Mouse (Mus musculus): ENCODE measurements at regions not wholly inside any gene's neighbourhood (a gene's known extent, or its start where the extent isn't known, plus 50 kb on each side); places are given as distances from the start of the nearest gene placed in this dataset.
"Not testable (repeated sequence)": the region's sequence is repeated elsewhere in the genome, so short reads cannot be mapped to it uniquely, and the experiment has no call there.

- no peak for ATAC-seq (ENCODE audit: low read depth)
- Histone ChIP-seq H3K27me3 (ENCODE audit: control insufficient read depth, insufficient read depth, low read depth, low read length) (no peaks in the 10 kb centered on the region), H3K9ac (ENCODE audit: low read length) (no peak overlapping the region), H3K9me3 (ENCODE audit: control insufficient read depth, low read length) (no peaks in the 10 kb centered on the region), H3K4me3 (ENCODE audit: low read length) (no peak overlapping the region), H3K4me2 (ENCODE audit: low read depth, low read length) (no peak overlapping the region), H3K36me3 (ENCODE audit: control insufficient read depth, insufficient read depth, low read length) (no peaks in the 10 kb centered on the region), H3K27ac (ENCODE audit: low read length) (no peak overlapping the region), H3K4me1 (replicated peaks; ENCODE audit: control insufficient read depth, insufficient read depth, low read length) (no peaks in the 10 kb centered on the region)
- 72% methylated on average over 5 of the region's 5 CpGs for WGBS
Measured at GRCm38 (mm10) chr1:41905971-41906370, 789.6 kb upstream of the Pou3f3 start.

- Histone ChIP-seq H3K9ac (ENCODE audit: low read length) (no peak overlapping the region), H3K9me3 (ENCODE audit: control insufficient read depth, low read length) (no peaks in the 10 kb centered on the region), H3K4me3 (ENCODE audit: low read length) (no peak overlapping the region), H3K36me3 (ENCODE audit: control insufficient read depth, insufficient read depth, low read length) (no peaks in the 10 kb centered on the region), H3K27me3 (ENCODE audit: control insufficient read depth, insufficient read depth, low read depth, low read length) (no peaks in the 10 kb centered on the region), H3K4me1 (replicated peaks; ENCODE audit: control insufficient read depth, insufficient read depth, low read length) (no peaks in the 10 kb centered on the region), H3K27ac (ENCODE audit: low read length) (no peak overlapping the region), H3K4me2 (ENCODE audit: low read depth, low read length) (no peak overlapping the region)
- 90% methylated on average over 8 of the region's 8 CpGs for WGBS
- no peak for ATAC-seq (ENCODE audit: low read depth)
Measured at GRCm38 (mm10) chr1:41908001-41908807, 787.4 kb upstream of the Pou3f3 start.

GRCm38 (mm10) chr1:41908808-41909110 lies 786.8 kb upstream of the Pou3f3 start:
- 84% methylated on average over 5 of the region's 5 CpGs for WGBS
- H3K36me3 ChIP-seq (ENCODE audit: control insufficient read depth, insufficient read depth, low read length) = no peaks in the 10 kb centered on the region
- H3K27ac ChIP-seq (ENCODE audit: low read length) = no peak overlapping the region

GRCm38 (mm10) chr1:41909799-41910198 lies 785.8 kb upstream of the Pou3f3 start:
- Histone ChIP-seq H3K4me2 (ENCODE audit: low read depth, low read length) (no peak overlapping the region), H3K9me3 (ENCODE audit: control insufficient read depth, low read length) (no peaks in the 10 kb centered on the region), H3K36me3 (ENCODE audit: control insufficient read depth, insufficient read depth, low read length) (no peaks in the 10 kb centered on the region), H3K4me3 (ENCODE audit: low read length) (no peak overlapping the region), H3K27me3 (ENCODE audit: control insufficient read depth, insufficient read depth, low read depth, low read length) (no peaks in the 10 kb centered on the region), H3K4me1 (replicated peaks; ENCODE audit: control insufficient read depth, insufficient read depth, low read length) (no peaks in the 10 kb centered on the region), H3K9ac (ENCODE audit: low read length) (no peak overlapping the region), H3K27ac (ENCODE audit: low read length) (no peak overlapping the region)
- ATAC-seq (ENCODE audit: low read depth) = no peak
- 78% methylated on average over 5 of the region's 5 CpGs for WGBS

More at GRCm38 (mm10) chr1:41908808-41909110, 786.8 kb upstream of the Pou3f3 start:
- Histone ChIP-seq H3K4me2 (ENCODE audit: low read depth, low read length) (no peak overlapping the region), H3K9ac (ENCODE audit: low read length) (no peak overlapping the region), H3K9me3 (ENCODE audit: control insufficient read depth, low read length) (no peaks in the 10 kb centered on the region), H3K4me3 (ENCODE audit: low read length) (no peak overlapping the region), H3K4me1 (replicated peaks; ENCODE audit: control insufficient read depth, insufficient read depth, low read length) (no peaks in the 10 kb centered on the region), H3K27me3 (ENCODE audit: control insufficient read depth, insufficient read depth, low read depth, low read length) (no peaks in the 10 kb centered on the region)
- no peak for ATAC-seq (ENCODE audit: low read depth)

- Histone ChIP-seq H3K27ac (ENCODE audit: low read length) (no peak overlapping the region), H3K4me3 (ENCODE audit: low read length) (no peak overlapping the region), H3K9me3 (ENCODE audit: control insufficient read depth, low read length) (no peaks in the 10 kb centered on the region), H3K27me3 (ENCODE audit: control insufficient read depth, insufficient read depth, low read depth, low read length) (no peaks in the 10 kb centered on the region), H3K4me1 (replicated peaks; ENCODE audit: control insufficient read depth, insufficient read depth, low read length) (0 out of 2 replicates have a peak, but pooled peaks cover 4% of the 10 kb centered on the region), H3K9ac (ENCODE audit: low read length) (no peak overlapping the region), H3K36me3 (ENCODE audit: control insufficient read depth, insufficient read depth, low read length) (no peaks in the 10 kb centered on the region), H3K4me2 (ENCODE audit: low read depth, low read length) (no peak overlapping the region)
- 17% methylated on average over 4 of the region's 4 CpGs for WGBS
- ATAC-seq (ENCODE audit: low read depth) = no peak
Measured at GRCm38 (mm10) chr1:41916730-41917347, 778.7 kb upstream of the Pou3f3 start.

DNA sequence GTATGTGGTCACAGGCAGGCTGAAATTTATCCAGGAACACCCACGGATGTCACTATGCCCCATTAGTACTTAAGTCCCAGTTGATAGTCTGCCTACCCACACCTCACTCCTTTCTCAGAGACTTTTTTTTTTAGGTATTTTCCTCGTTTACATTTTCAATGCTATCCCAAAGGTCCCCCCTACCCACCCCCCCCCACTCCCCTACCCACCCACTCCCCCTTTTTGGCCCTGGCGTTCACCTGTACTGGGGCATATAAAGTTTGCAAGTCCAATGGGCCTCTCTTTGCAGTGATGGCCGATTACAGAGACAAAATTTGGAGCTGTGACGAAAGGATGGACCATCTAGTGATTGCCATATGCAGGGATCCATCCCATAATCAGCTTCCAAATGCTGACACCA lies 777.8 kb upstream of the Pou3f3 start:
- not testable (repeated sequence) for H3K9me3 ChIP-seq (ENCODE audit: control insufficient read depth, low read length); H3K27ac ChIP-seq (ENCODE audit: low read length); H3K36me3 ChIP-seq (ENCODE audit: control insufficient read depth, insufficient read depth, low read length); H3K4me1 ChIP-seq (replicated peaks; ENCODE audit: control insufficient read depth, insufficient read depth, low read length); H3K9ac ChIP-seq (ENCODE audit: low read length); H3K27me3 ChIP-seq (ENCODE audit: control insufficient read depth, insufficient read depth, low read depth, low read length); H3K4me3 ChIP-seq (ENCODE audit: low read length); H3K4me2 ChIP-seq (ENCODE audit: low read depth, low read length)
- 0 out of 2 replicates have a peak, but pooled peaks have one; percentile 38 for ATAC-seq (ENCODE audit: low read depth)
- WGBS = 72% methylated on average over 5 of the region's 5 CpGs

DNA sequence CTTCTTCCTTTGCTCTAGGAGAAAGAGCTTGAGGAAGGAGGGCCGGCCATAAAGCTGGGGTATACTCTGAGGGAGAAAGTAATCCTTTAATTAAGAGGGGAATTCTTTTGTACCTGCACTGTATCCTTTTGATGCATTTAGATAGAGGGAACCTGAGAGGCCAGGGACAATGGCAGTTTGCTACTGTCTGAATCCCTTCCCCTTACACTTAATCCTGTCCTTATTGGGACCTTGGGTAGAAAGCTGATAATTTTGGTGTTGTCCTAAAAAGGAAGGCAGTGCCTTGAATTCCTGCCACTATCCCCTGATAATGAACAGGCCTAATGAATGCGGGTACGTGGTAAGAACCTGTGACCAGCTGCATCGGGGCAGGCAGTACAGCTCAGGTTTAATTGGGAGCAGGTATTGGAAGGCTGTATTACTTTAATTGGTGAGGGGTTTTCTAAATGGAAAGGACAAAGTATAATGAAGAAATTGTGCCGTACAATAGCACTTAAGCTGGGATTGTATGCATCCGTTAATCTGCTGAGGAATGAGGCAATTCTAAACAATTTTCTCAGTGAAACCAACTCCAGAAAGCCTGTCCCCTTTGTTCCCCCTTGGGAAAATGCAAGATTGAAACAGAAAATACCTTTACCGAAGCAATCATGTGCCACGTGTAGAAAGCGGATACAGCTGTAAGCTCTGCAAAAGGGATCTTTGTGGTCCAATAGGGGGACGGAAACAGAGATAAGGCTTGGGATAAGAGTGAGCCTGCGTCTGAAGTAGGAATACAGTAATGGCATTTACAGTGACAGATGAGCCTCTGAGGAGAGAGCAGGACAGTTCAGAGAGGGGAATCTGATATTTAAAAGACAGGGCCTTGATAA lies 776.9 kb upstream of the Pou3f3 start:
- Histone ChIP-seq H3K9ac (ENCODE audit: low read length) (no peak overlapping the region), H3K4me3 (ENCODE audit: low read length) (no peak overlapping the region; the same call in 1 of the 2 replicates), H3K4me2 (ENCODE audit: low read depth, low read length) (peak overlapping the region; percentile 26), H3K27me3 (ENCODE audit: control insufficient read depth, insufficient read depth, low read depth, low read length) (no peaks in the 10 kb centered on the region), H3K4me1 (replicated peaks; ENCODE audit: control insufficient read depth, insufficient read depth, low read length) (0 out of 2 replicates have a peak, but pooled peaks cover 4% of the 10 kb centered on the region), H3K27ac (ENCODE audit: low read length) (no peak overlapping the region), H3K9me3 (ENCODE audit: control insufficient read depth, low read length) (no peaks in the 10 kb centered on the region), H3K36me3 (ENCODE audit: control insufficient read depth, insufficient read depth, low read length) (no peaks in the 10 kb centered on the region)
- WGBS = 45% methylated on average over 11 of the region's 11 CpGs
- ATAC-seq (ENCODE audit: low read depth) = no peak

GRCm38 (mm10) chr1:41933777-41934176 lies 761.8 kb upstream of the Pou3f3 start:
- Histone ChIP-seq H3K4me1 (replicated peaks; ENCODE audit: control insufficient read depth, insufficient read depth, low read length) (no peaks in the 10 kb centered on the region), H3K4me3 (ENCODE audit: low read length) (no peak overlapping the region), H3K9ac (ENCODE audit: low read length) (no peak overlapping the region), H3K9me3 (ENCODE audit: control insufficient read depth, low read length) (no peaks in the 10 kb centered on the region), H3K36me3 (ENCODE audit: control insufficient read depth, insufficient read depth, low read length) (no peaks in the 10 kb centered on the region), H3K4me2 (ENCODE audit: low read depth, low read length) (no peak overlapping the region), H3K27me3 (ENCODE audit: control insufficient read depth, insufficient read depth, low read depth, low read length) (no peaks in the 10 kb centered on the region), H3K27ac (ENCODE audit: low read length) (no peak overlapping the region)
- 7% methylated on average over 1 of the region's 1 CpGs for WGBS
- no peak for ATAC-seq (ENCODE audit: low read depth)

DNA sequence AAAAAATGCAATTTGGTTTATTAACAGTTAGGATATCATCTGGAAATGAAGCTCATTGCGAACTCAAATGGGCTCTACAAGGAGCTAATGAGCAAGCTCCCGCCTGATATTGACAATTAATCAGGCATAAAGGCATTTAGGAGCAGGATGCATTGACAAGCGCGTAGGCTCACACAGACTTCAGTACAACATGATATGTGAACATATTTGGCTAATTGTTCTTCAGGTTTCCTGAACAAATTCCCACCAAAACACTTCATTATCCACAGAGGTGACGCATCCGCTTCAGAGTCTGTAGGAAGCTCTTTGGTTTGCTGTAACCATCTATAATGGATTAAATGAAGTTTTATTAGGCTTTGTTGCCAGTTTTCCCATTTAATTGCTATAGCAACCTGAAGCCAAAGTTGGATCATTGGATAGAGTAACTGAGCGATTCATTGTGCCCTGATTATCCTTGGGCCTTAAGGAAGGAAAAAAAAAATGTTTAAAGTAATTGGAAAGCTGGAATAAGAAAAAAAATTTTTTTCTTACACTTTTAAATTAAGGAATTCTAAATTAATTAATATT lies 759.6 kb upstream of the Pou3f3 start:
- WGBS = 92% methylated on average over 7 of the region's 7 CpGs
- H3K36me3 ChIP-seq (ENCODE audit: control insufficient read depth, insufficient read depth, low read length) = no peaks in the 10 kb centered on the region
- ATAC-seq (ENCODE audit: low read depth) = no peak
- H3K4me2 ChIP-seq (ENCODE audit: low read depth, low read length) = no peak overlapping the region
- no peak overlapping the region for H3K9ac ChIP-seq (ENCODE audit: low read length)
- no peaks in the 10 kb centered on the region for H3K4me1 ChIP-seq (replicated peaks; ENCODE audit: control insufficient read depth, insufficient read depth, low read length)
- no peak overlapping the region for H3K4me3 ChIP-seq (ENCODE audit: low read length)
- H3K27ac ChIP-seq (ENCODE audit: low read length) = no peak overlapping the region
- no peaks in the 10 kb centered on the region for H3K27me3 ChIP-seq (ENCODE audit: control insufficient read depth, insufficient read depth, low read depth, low read length)
- no peaks in the 10 kb centered on the region for H3K9me3 ChIP-seq (ENCODE audit: control insufficient read depth, low read length)
